Mouse (Mus musculus): ENCODE measurements at regions not wholly inside any gene's neighbourhood (a gene's known extent, or its start where the extent isn't known, plus 50 kb on each side); places are given as distances from the start of the nearest gene placed in this dataset.

GRCm38 (mm10) chr6:51207587-51208361, 224.7 kb upstream of the Nfe2l3 start:
- no peak for TF ChIP-seq EP300 (IDR thresholded peaks at IDR 0.05)
- no peak for TF ChIP-seq CTCF (IDR thresholded peaks at IDR 0.05)

All from lung, postnatal 0 days (tissue).